Mouse (Mus musculus) stomach, embryonic 16.5 days (tissue): ENCODE results near the gene 9130019O22Rik. TPM values are rescaled to one million over a fixed set of nuclear protein-coding genes. Genes with fewer than 3 reads are reported as not detected.
"Not testable (repeated sequence)": the region's sequence is repeated elsewhere in the genome, so short reads cannot be mapped to it uniquely, and the experiment has no call there.

Experiments used
- ATAC-seq: fragments of 200-750 bp; cut with Nextera tagmentation; 2 replicates; pipeline ENCODE4 v1.8.0; 2017; ENCODE audit warnings: moderate number of reproducible peaks, moderate TSS enrichment; ENCODE audit not compliant: insufficient read depth, low FRiP score
- H3K27ac ChIP-seq: fragments of 300-500 bp; sonication (generic); 2 replicates; pipeline ENCODE4 v1.5.1; 2014; ENCODE audit warnings: low read length
- H3K27me3 ChIP-seq: fragments of 300-500 bp; sonication (generic); 2 replicates; pipeline ENCODE4 v1.6.1; 2014; ENCODE audit warnings: low read length, control low read depth, mixed read lengths; ENCODE audit not compliant: control insufficient read depth, insufficient read depth
- H3K36me3 ChIP-seq: fragments of 300-500 bp; sonication (generic); 2 replicates; pipeline ENCODE4 v1.6.1; 2014; ENCODE audit warnings: low read length; ENCODE audit not compliant: control insufficient read depth, insufficient read depth
- H3K4me1 ChIP-seq: fragments of 300-500 bp; sonication (generic); 2 replicates; pipeline ENCODE4 v1.6.1; 2014; ENCODE audit warnings: low read length, control low read depth, mixed read lengths; ENCODE audit not compliant: control insufficient read depth, insufficient read depth
- H3K4me2 ChIP-seq: fragments of 300-500 bp; sonication (generic); 2 replicates; pipeline ENCODE4 v1.6.1; 2014; ENCODE audit warnings: low read depth, low read length, mixed read lengths
- H3K4me3 ChIP-seq: fragments of 300-500 bp; sonication (generic); replicated peaks from 2 replicates; pipeline ENCODE4 v1.5.1; 2014; ENCODE audit warnings: mild to moderate bottlenecking, low read length
- H3K9ac ChIP-seq: fragments of 300-500 bp; sonication (generic); 2 replicates; pipeline ENCODE4 v1.6.1; 2014; ENCODE audit warnings: low read length
- H3K9me3 ChIP-seq: fragments of 300-500 bp; sonication (generic); replicated peaks from 2 replicates; pipeline ENCODE4 v1.6.1; 2016; ENCODE audit warnings: low read length, control low read depth; ENCODE audit not compliant: control insufficient read depth
- whole genome bisulfite sequencing: fragments of 180-500 bp; shearing (Covaris S2); extraction: QIAGEN DNeasy Blood & Tissue Kit; methylation state at CpG from one replicate; pipeline ENCODE4 v1.1.7; 2014; 5-methylcytosine and 5-hydroxymethylcytosine counted together
- polyA plus RNA-seq: library from polyadenylated mRNA; unstranded; fragments of >200 nt; fragmentation: Nextera tagmentation; extraction: Ambion mirVana; gene quantifications from 2 replicates; pipeline ENCODE4 v1.2.1, GENCODE M21; 2015

9130019O22Rik gene
- polyA plus RNA-seq, 1 experiment from 2014 or later = 6.2 TPM

- 5% methylated on average over 40 of the region's 40 CpGs for WGBS
- Histone ChIP-seq H3K4me2 (peak within 1 kb of the TSS; percentile 79), H3K27ac (peak within 1 kb of the TSS; percentile 47; the same call in 1 of the 2 replicates), H3K4me3 (peak within 1 kb of the TSS; percentile 67), H3K9ac (peak within 1 kb of the TSS; percentile 86)
- not testable (repeated sequence) for H3K36me3 ChIP-seq, H3K9me3 ChIP-seq, H3K27me3 ChIP-seq, H3K4me1 ChIP-seq
- ATAC-seq = peak; percentile 91
These were observed 19.3 kb upstream of the 9130019O22Rik start, which contains the start of gene Zfp764 for GRCm38 (mm10) chr7:127406002-127406987. TSS of gene Zfp764 (minus strand) at chr7:127406822.

- ATAC-seq, H3K4me2 ChIP-seq, H3K36me3 ChIP-seq, H3K9me3 ChIP-seq, H3K27me3 ChIP-seq, H3K4me3 ChIP-seq, H3K9ac ChIP-seq, H3K4me1 ChIP-seq, H3K27ac ChIP-seq: not testable (repeated sequence)
- WGBS = 93% methylated on average over 6 of the region's 6 CpGs
These were observed 17.1 kb upstream of the 9130019O22Rik start for GRCm38 (mm10) chr7:127404101-127404500.

GRCm38 (mm10) chr7:127402980-127403379 is 16.0 kb upstream of the 9130019O22Rik start:
- H3K36me3 ChIP-seq = peaks cover 3% of the 10 kb centered on the region; the same call in 1 of the 2 replicates
- WGBS = 50% methylated on average over 2 of the region's 2 CpGs
- no peaks in the 10 kb centered on the region for H3K27me3 ChIP-seq
- no peak for ATAC-seq
- H3K4me1 ChIP-seq = no peaks in the 10 kb centered on the region
- H3K4me3 ChIP-seq = no peak overlapping the region
- H3K27ac ChIP-seq = no peak overlapping the region
- H3K9me3 ChIP-seq = no peaks in the 10 kb centered on the region
- H3K9ac ChIP-seq = no peak overlapping the region
- H3K4me2 ChIP-seq = no peak overlapping the region

GRCm38 (mm10) chr7:127400355-127400754 is 13.4 kb upstream of the 9130019O22Rik start:
- Histone ChIP-seq H3K9me3 (no peaks in the 10 kb centered on the region), H3K36me3 (peaks cover 3% of the 10 kb centered on the region; the same call in 1 of the 2 replicates), H3K4me3 (no peak overlapping the region), H3K4me2 (no peak overlapping the region), H3K27ac (no peak overlapping the region), H3K4me1 (no peaks in the 10 kb centered on the region), H3K9ac (no peak overlapping the region), H3K27me3 (no peaks in the 10 kb centered on the region)
- ATAC-seq = no peak
- WGBS = 65% methylated on average over 3 of the region's 3 CpGs

GRCm38 (mm10) chr7:127393944-127394333 is 7.0 kb upstream of the 9130019O22Rik start:
- Histone ChIP-seq H3K36me3 (peaks cover 5% of the 10 kb centered on the region; the same call in 1 of the 2 replicates), H3K27ac (peak overlapping the region; percentile 63), H3K9me3 (no peaks in the 10 kb centered on the region), H3K27me3 (no peaks in the 10 kb centered on the region), H3K9ac (peak overlapping the region; percentile 65), H3K4me3 (peak overlapping the region; percentile 66), H3K4me1 (peaks cover 10% of the 10 kb centered on the region), H3K4me2 (peak overlapping the region; percentile 72)
- no peak for ATAC-seq
- 9% methylated on average over 7 of the region's 7 CpGs for WGBS

- peak; percentile 97 for ATAC-seq
- Histone ChIP-seq H3K9me3 (no peaks in the 10 kb centered on the region), H3K4me2 (peak within 1 kb of the TSS; percentile 72), H3K36me3 (peaks cover 5% of the 10 kb centered on the region; the same call in 1 of the 2 replicates), H3K9ac (peak within 1 kb of the TSS; percentile 88), H3K27ac (peak within 1 kb of the TSS; percentile 85), H3K4me3 (peak within 1 kb of the TSS; percentile 66), H3K4me1 (peaks cover 10% of the 10 kb centered on the region), H3K27me3 (no peaks in the 10 kb centered on the region)
- WGBS = under 1% methylated on average over 45 of the region's 45 CpGs
These were observed 6.4 kb upstream of the 9130019O22Rik start, which contains the start of gene E430018J23Rik for GRCm38 (mm10) chr7:127393157-127393943. TSS of gene E430018J23Rik (minus strand) at chr7:127393629.

- no peaks in the 10 kb centered on the region for H3K27me3 ChIP-seq
- ATAC-seq = no peak
- peak overlapping the region; percentile 66 for H3K4me3 ChIP-seq
- WGBS = 81% methylated on average over 8 of the region's 8 CpGs
- H3K9me3 ChIP-seq = no peaks in the 10 kb centered on the region
- peaks cover 10% of the 10 kb centered on the region for H3K4me1 ChIP-seq
- H3K27ac ChIP-seq = no peak overlapping the region
- H3K9ac ChIP-seq = peak overlapping the region; percentile 88
- H3K4me2 ChIP-seq = peak overlapping the region; percentile 72
- H3K36me3 ChIP-seq = peaks cover 5% of the 10 kb centered on the region; the same call in 1 of the 2 replicates
These were observed 5.4 kb upstream of the 9130019O22Rik start for GRCm38 (mm10) chr7:127392251-127392824.

- 95% methylated on average over 16 of the region's 16 CpGs for WGBS
- ATAC-seq = no peak
These were observed 4.6 kb upstream of the 9130019O22Rik start for GRCm38 (mm10) chr7:127391538-127391937.

More at GRCm38 (mm10) chr7:127391538-127391937, 4.6 kb upstream of the 9130019O22Rik start:
- no peak overlapping the region for H3K27ac ChIP-seq
- H3K4me2 ChIP-seq = no peak overlapping the region
- peaks cover 5% of the 10 kb centered on the region; the same call in 1 of the 2 replicates for H3K36me3 ChIP-seq
- no peak overlapping the region for H3K9ac ChIP-seq
- peaks cover 10% of the 10 kb centered on the region for H3K4me1 ChIP-seq
- no peak overlapping the region for H3K4me3 ChIP-seq
- H3K27me3 ChIP-seq = no peaks in the 10 kb centered on the region
- H3K9me3 ChIP-seq = no peaks in the 10 kb centered on the region
